ENCODE assay signal across 32 mouse cellular contexts in the genomic region with DNA sequence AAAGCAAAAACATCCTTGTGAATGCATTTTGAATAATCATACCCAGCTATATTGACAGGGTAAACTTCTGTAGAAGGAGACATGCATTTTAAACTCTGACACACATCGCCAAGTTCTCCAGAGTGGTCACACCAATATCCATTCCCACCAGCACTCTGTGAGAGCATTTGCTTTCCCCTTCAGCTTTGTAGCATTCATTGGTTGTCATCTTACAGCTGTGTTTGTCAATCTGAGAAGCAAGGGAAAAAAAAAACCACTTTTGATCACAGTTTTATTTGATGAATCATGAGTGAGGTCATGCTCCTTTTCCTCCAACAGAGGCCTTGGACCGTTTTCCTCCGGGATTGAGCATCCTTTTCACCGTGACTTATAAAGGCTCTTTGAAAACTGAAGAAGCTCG.
"Had no signal": no experiment of that assay in that cellular context is flagged by ENCODE, and none has a peak within 500 bp of the region (broad histone marks: within the 10 kb centered on the region; RNA-seq: fewer than 3 reads in every experiment).

No protein-coding gene starts in this region.

- H3K27me3 ChIP-seq: heart, embryonic 12.5 days; heart, embryonic 13.5 days; heart, embryonic 15.5 days; hindbrain, embryonic 15.5 days; intestine, embryonic 15.5 days; kidney, embryonic 15.5 days had no signal

- H3K36me3 ChIP-seq: heart, embryonic 10.5 days; heart, embryonic 12.5 days; heart, embryonic 13.5 days; heart, embryonic 15.5 days; hindbrain, embryonic 10.5 days; hindbrain, embryonic 12.5 days; hindbrain, embryonic 13.5 days; hindbrain, embryonic 15.5 days; intestine, embryonic 15.5 days; kidney, embryonic 15.5 days had no signal

- H3K4me2 ChIP-seq: heart, embryonic 11.5 days; heart, embryonic 12.5 days; heart, embryonic 13.5 days; heart, embryonic 15.5 days; hindbrain, embryonic 12.5 days; hindbrain, embryonic 13.5 days; hindbrain, embryonic 15.5 days; intestine, embryonic 15.5 days; kidney, embryonic 15.5 days had no signal

- H3K27ac ChIP-seq: heart, embryonic 10.5 days; heart, embryonic 13.5 days; heart, embryonic 15.5 days; hindbrain, embryonic 10.5 days; hindbrain, embryonic 12.5 days; hindbrain, embryonic 13.5 days; hindbrain, embryonic 14.5 days; hindbrain, embryonic 15.5 days; hindbrain, postnatal 0 days; intestine, embryonic 15.5 days; kidney, embryonic 15.5 days; kidney, postnatal 0 days had no signal

- H3K9me3 ChIP-seq: heart, embryonic 10.5 days; heart, embryonic 12.5 days; heart, embryonic 13.5 days; heart, embryonic 15.5 days; hindbrain, embryonic 10.5 days; hindbrain, embryonic 12.5 days; hindbrain, embryonic 13.5 days; hindbrain, embryonic 15.5 days; intestine, embryonic 15.5 days; kidney, embryonic 15.5 days had no signal

- DNase-seq: heart, postnatal 10 days; heart, postnatal 14 days; heart, postnatal 36 days; heart, postnatal 4 days; kidney, adult 11 months; kidney, adult 18-20 months; kidney, adult 2 months; kidney, adult 8-10 months; kidney, adult 9 months; kidney, postnatal 10 days; kidney, postnatal 14 days; kidney, postnatal 25 days; kidney, postnatal 36 days; kidney, postnatal 4 days had no signal

- H3K9ac ChIP-seq: heart, embryonic 12.5 days; heart, embryonic 13.5 days; heart, embryonic 15.5 days; hindbrain, embryonic 12.5 days; hindbrain, embryonic 13.5 days; hindbrain, embryonic 14.5 days; hindbrain, embryonic 15.5 days; intestine, embryonic 15.5 days; kidney, embryonic 15.5 days had no signal

- H3K4me1 ChIP-seq: heart, embryonic 10.5 days; heart, embryonic 12.5 days; heart, embryonic 13.5 days; heart, embryonic 15.5 days; intestine, embryonic 15.5 days; kidney, embryonic 15.5 days had no signal

- H3K4me3 ChIP-seq: heart, embryonic 10.5 days; heart, embryonic 12.5 days; heart, embryonic 13.5 days; heart, embryonic 15.5 days; hindbrain, embryonic 10.5 days; hindbrain, embryonic 12.5 days; hindbrain, embryonic 13.5 days; hindbrain, embryonic 15.5 days; intestine, embryonic 15.5 days; kidney, embryonic 15.5 days; layer of hippocampus, adult 2 months had no signal

- ATAC-seq: inflammation-experienced regulatory T-cells, adult 6 months; intestine, embryonic 15.5 days; intestine, embryonic 16.5 days; intestine, postnatal 0 days had no signal
